Mouse (Mus musculus): ENCODE measurements around the gene Pip4k2c.

DNA sequence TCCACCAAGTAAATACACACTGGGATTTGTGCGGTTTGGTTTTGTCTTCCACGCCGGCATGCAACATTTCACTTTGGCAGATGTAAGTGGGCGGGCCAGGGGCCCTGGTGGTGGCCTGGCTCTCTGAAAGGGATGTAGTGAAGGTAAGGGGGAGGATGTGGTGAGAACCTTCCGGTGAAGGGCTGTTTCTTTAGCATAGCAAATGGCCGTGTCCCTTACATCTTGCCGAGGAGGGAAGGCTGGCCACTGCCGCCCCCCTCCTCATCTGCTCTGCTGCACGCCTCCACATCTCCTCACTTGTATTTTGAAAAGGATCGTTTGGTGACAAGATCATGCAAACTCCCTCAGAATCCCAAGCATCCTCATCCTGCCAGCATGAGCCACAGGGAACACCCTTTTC, 14.3 kb upstream of the Pip4k2c start:
- TF ChIP-seq CTCF (IDR thresholded peaks at IDR 0.05; ENCODE audit: extremely low read depth, insufficient read length, insufficient replicate concordance, low read depth, low read length) (no peak), POLR2A (IDR thresholded peaks at IDR 0.05; ENCODE audit: low read depth, low read length) (no peak)

Data from small intestine, adult 2 months (tissue).